Mouse (Mus musculus) frontal cortex, postnatal 25 days (tissue): ENCODE measurements around the gene Kcnh6.

Source experiments
- DNase-seq, 2 experiments: peaks; one replicate each; pipeline ENCODE4 v3.0.0; 2022; ENCODE audit warnings: low spot score in 2 of 2

The Kcnh6 gene

GRCm38 (mm10) chr11:106007821-106008220, at the start of gene Kcnh6:
TSS of gene Kcnh6 (plus strand) at chr11:106008124.
- DNase-seq, result no peak

GRCm38 (mm10) chr11:105958566-105958965, 49.4 kb upstream of the Kcnh6 start:
- no peak for DNase-seq

GRCm38 (mm10) chr11:105959355-105959754, 48.6 kb upstream of the Kcnh6 start:
- DNase-seq, result no peak

GRCm38 (mm10) chr11:105964691-105965090, 43.2 kb upstream of the Kcnh6 start:
- DNase-seq, result no peak

- DNase-seq, result no peak
These were observed 41.6 kb upstream of the Kcnh6 start for GRCm38 (mm10) chr11:105966288-105966687.

GRCm38 (mm10) chr11:105967741-105968574, 40.0 kb upstream of the Kcnh6 start, which contains the start of gene Ace:
TSS of gene Ace (plus strand) at chr11:105967945.
- DNase-seq, result no peak

- DNase-seq, result no peak
These were observed 39.0 kb upstream of the Kcnh6 start for GRCm38 (mm10) chr11:105968948-105969347.

- no peak for DNase-seq
These were observed 38.4 kb upstream of the Kcnh6 start for GRCm38 (mm10) chr11:105969516-105969915.

- DNase-seq, result no peak
These were observed 33.3 kb upstream of the Kcnh6 start for GRCm38 (mm10) chr11:105974593-105974992.

GRCm38 (mm10) chr11:105975050-105975449, 32.9 kb upstream of the Kcnh6 start:
- DNase-seq, result no peak

- no peak for DNase-seq
These were observed 32.3 kb upstream of the Kcnh6 start for GRCm38 (mm10) chr11:105975636-105976035.

- DNase-seq, result no peak
These were observed 29.7 kb upstream of the Kcnh6 start for GRCm38 (mm10) chr11:105978232-105978631.

GRCm38 (mm10) chr11:105978634-105979033, 29.3 kb upstream of the Kcnh6 start:
- no peak for DNase-seq

GRCm38 (mm10) chr11:105984452-105984851, 23.5 kb upstream of the Kcnh6 start:
- no peak for DNase-seq

GRCm38 (mm10) chr11:105987446-105987845, 20.5 kb upstream of the Kcnh6 start:
- no peak for DNase-seq

GRCm38 (mm10) chr11:105989446-105989845, 18.5 kb upstream of the Kcnh6 start:
- DNase-seq, result no peak

- DNase-seq, result no peak
These were observed 17.7 kb upstream of the Kcnh6 start for GRCm38 (mm10) chr11:105990231-105990630.

- DNase-seq, result no peak
These were observed 13.5 kb upstream of the Kcnh6 start, which contains the start of gene Ace3 for GRCm38 (mm10) chr11:105994375-105994774. TSS of gene Ace3 (plus strand) at chr11:105994675.

- no peak for DNase-seq
These were observed 7.9 kb upstream of the Kcnh6 start for GRCm38 (mm10) chr11:106000062-106000461.

- no peak for DNase-seq
These were observed 6.2 kb upstream of the Kcnh6 start for GRCm38 (mm10) chr11:106001718-106002117.

- no peak for DNase-seq
These were observed 3.3 kb upstream of the Kcnh6 start for GRCm38 (mm10) chr11:106004576-106004975.

- DNase-seq, result no peak
These were observed 2.0 kb upstream of the Kcnh6 start for GRCm38 (mm10) chr11:106005970-106006369.

GRCm38 (mm10) chr11:106012711-106013110, 4.8 kb downstream of the Kcnh6 start:
- no peak for DNase-seq
